Mouse (Mus musculus) embryonic fibroblast, embryonic 13.5 days (primary cell): ENCODE results near the gene Dars2.
A peak's percentile ranks its signal among the peaks of the same experiment; 100 is the strongest.

ENCODE experiments used
- CTCF ChIP-seq: IDR thresholded peaks from 2 replicates; pipeline ENCODE4 v1.5.1; 2011; ENCODE audit warnings: mild to moderate bottlenecking, control low read depth, low read length, moderate library complexity, borderline replicate concordance; ENCODE audit not compliant: insufficient read depth
- POLR2A ChIP-seq: IDR thresholded peaks from 2 replicates; pipeline ENCODE4 v1.6.1; 2011; ENCODE audit warnings: low read depth, mild to moderate bottlenecking, control low read depth, low read length, moderate library complexity

DNA sequence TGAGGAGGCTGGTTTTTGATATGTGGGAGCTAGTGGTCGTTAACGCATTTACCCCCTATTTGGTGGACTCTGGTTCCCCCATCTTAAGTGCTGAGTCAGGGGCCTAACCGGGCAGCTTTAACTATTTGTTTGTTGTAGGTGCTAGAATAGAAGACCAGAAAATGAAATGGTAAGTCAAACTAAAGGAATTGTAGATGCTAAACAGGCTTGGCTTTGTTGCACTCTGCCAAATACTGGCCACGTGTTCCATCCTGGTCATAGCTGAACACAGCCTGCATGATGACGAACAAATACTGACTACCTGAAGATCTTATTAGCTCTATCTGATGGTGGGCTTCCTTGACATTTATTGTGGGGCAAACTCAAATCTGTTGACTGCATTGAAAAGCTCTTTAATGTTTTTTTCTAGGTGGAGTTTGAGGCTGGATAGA lies 34.0 kb downstream of the Dars2 start:
- TF ChIP-seq POLR2A, result peak; percentile 48
- TF ChIP-seq CTCF, result no peak
